Mouse (Mus musculus) liver, embryonic 14.5 days (tissue): Measurements from ENCODE around the gene Rin2. TPM values are rescaled to one million over a fixed set of nuclear protein-coding genes. Genes with fewer than 3 reads are reported as not detected.
"Not testable (repeated sequence)": the region's sequence is repeated elsewhere in the genome, so short reads cannot be mapped to it uniquely, and the experiment has no call there.

Experiments used
- ATAC-seq: fragments of 200-750 bp; cut with Nextera tagmentation; 2 replicates; pipeline ENCODE4 v1.8.0; 2017; ENCODE audit warnings: moderate number of reproducible peaks, mild to moderate bottlenecking, moderate library complexity; ENCODE audit not compliant: insufficient read depth
- DNase-seq, 3 experiments: peaks; one replicate each; pipeline ENCODE4 v3.0.0-alpha.2; 2012 to 2013; ENCODE audit warnings: low read depth in 3 of 3, low spot score in 3 of 3
- H3K27ac ChIP-seq: fragments of 300-500 bp; sonication (generic); 2 replicates; pipeline ENCODE4 v1.5.1; 2014; ENCODE audit warnings: moderate library complexity, mild to moderate bottlenecking, control low read depth, inconsistent platforms
- H3K27me3 ChIP-seq: fragments of 300-500 bp; sonication (generic); 2 replicates; pipeline ENCODE4 v1.6.1; 2014; ENCODE audit warnings: mild to moderate bottlenecking, low read length, moderate library complexity; ENCODE audit not compliant: control insufficient read depth, insufficient read depth
- H3K36me3 ChIP-seq: fragments of 300-500 bp; sonication (generic); replicated peaks from 2 replicates; pipeline ENCODE4 v1.6.1; 2014; ENCODE audit warnings: low read depth; ENCODE audit not compliant: control insufficient read depth, insufficient read depth
- H3K4me1 ChIP-seq, 2 experiments: fragments of 200-500 bp in 1 of 2; fragments of 300-500 bp in 1 of 2; sonication (generic) in 1 of 2; replicated peaks; 2 replicates each; pipeline ENCODE4 v1.6.1; 2012 to 2014; ENCODE audit warnings: antibody characterized with exemption in 1 of 2, inconsistent platforms in 1 of 2, low read length in 1 of 2; ENCODE audit not compliant: control insufficient read depth in 2 of 2, insufficient read depth in 2 of 2
- H3K4me2 ChIP-seq: fragments of 300-500 bp; sonication (generic); 2 replicates; pipeline ENCODE4 v1.6.1; 2014; ENCODE audit warnings: low read depth, mild to moderate bottlenecking, control low read depth, moderate library complexity
- H3K4me3 ChIP-seq, 2 experiments: fragments of 200-500 bp in 1 of 2; fragments of 300-500 bp in 1 of 2; sonication (generic) in 1 of 2; 2 replicates each; pipeline ENCODE4 v1.5.1; 2012 to 2014; ENCODE audit warnings: low read depth in 2 of 2, low read length in 2 of 2, mild to moderate bottlenecking in 2 of 2, control low read depth in 1 of 2, inconsistent platforms in 1 of 2, moderate library complexity in 1 of 2; ENCODE audit not compliant: insufficient read depth in 1 of 2
- H3K9ac ChIP-seq: fragments of 300-500 bp; sonication (generic); replicated peaks from 2 replicates; pipeline ENCODE4 v1.6.1; 2014; ENCODE audit warnings: mild to moderate bottlenecking, control low read depth, moderate library complexity
- H3K9me3 ChIP-seq: fragments of 300-500 bp; sonication (generic); 2 replicates; pipeline ENCODE4 v1.6.1; 2016; ENCODE audit warnings: low read length, mixed read lengths; ENCODE audit not compliant: control insufficient read depth
- CTCF ChIP-seq: IDR thresholded peaks from 2 replicates; pipeline ENCODE4 v1.5.1; 2016; ENCODE audit warnings: antibody characterized with exemption, low read depth, control low read depth
- EP300 ChIP-seq: IDR thresholded peaks from 2 replicates; pipeline ENCODE4 v1.6.1; 2016; ENCODE audit warnings: antibody characterized with exemption, low read depth
- WGBS: fragments of 180-500 bp; shearing (Covaris S2); extraction: QIAGEN DNeasy Blood & Tissue Kit; methylation state at CpG from one replicate; pipeline ENCODE4 v1.1.7; 2014; ENCODE audit not compliant: insufficient replicate concordance; 5-methylcytosine and 5-hydroxymethylcytosine counted together
- polyA plus RNA-seq, 2 experiments: library from polyadenylated mRNA; depleted of rRNA in 1 of 2; stranded (reverse) in 1 of 2; unstranded in 1 of 2; fragments of >200 nt; fragmentation: Nextera tagmentation in 1 of 2; extraction: Ambion mirVana in 1 of 2; gene quantifications; 2 replicates each; pipeline versions ENCODE4 v1.2.1 to v1.2.3; 2012 to 2014

The Rin2 gene
- polyA plus RNA-seq, 2 experiments = 1.1 to 1.7 TPM

DNA sequence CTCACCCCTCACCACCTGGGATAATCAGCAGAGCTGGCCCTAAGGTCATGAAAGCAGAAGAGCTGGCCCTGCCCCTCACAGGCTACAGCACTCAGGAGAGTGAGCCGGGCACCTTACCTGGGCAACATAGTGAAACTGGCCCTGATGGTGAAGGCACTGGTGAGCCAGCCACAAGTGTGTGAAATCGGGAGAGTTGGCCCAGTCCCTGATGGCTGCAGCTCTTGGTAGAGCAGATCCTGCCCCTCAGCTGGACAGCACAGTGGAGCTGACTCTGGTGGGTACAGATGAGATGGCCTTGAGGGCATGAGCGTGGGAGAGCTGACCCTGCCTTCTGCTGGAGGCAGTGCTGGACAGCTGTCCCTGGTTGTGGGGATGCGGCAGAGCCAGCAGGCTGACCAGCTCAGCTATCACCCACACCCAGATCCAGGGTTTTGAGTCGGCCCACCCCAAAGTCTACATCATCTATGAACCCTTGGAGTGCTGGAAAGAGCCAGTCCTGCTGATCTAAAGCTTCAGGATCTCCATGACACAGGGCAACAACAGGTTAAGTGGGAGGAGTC lies 43.7 kb downstream of the Rin2 start:
- Histone ChIP-seq H3K4me3 (no peak overlapping the region), H3K27me3 (no peaks in the 10 kb centered on the region), H3K4me1 (no peaks in the 10 kb centered on the region), H3K36me3 (no peaks in the 10 kb centered on the region), H3K27ac (no peak overlapping the region), H3K9me3 (no peaks in the 10 kb centered on the region), H3K9ac (no peak overlapping the region), H3K4me2 (no peak overlapping the region)
- ATAC-seq (no peak), DNase-seq (no peak)
- TF ChIP-seq EP300 (no peak), CTCF (no peak)
- WGBS = 57% methylated on average over 5 of the region's 5 CpGs

DNA sequence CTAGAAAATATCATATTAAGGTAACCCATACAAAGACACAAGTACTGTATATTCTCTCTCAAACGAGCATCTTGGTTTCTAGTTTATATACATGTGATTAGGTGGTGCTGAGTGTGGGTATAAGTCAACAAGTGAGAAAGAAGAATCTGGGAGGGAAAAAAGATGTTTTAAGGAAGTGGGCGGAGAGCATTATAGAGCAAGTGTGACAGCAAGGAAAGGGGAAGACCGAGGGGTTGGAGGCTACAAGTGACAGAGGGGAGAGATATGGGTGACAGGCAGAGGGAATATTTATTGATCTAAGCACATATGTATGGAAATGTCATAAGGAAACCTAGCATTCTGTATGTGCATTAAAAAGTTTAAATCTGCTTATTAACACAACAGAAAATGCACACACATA lies 45.1 kb downstream of the Rin2 start:
- H3K36me3 ChIP-seq = no peaks in the 10 kb centered on the region
- H3K4me1 ChIP-seq = no peaks in the 10 kb centered on the region
- no peak for ATAC-seq
- no peaks in the 10 kb centered on the region for H3K9me3 ChIP-seq
- no peak overlapping the region for H3K4me3 ChIP-seq
- no peaks in the 10 kb centered on the region for H3K27me3 ChIP-seq
- WGBS = 13% methylated on average over 3 of the region's 3 CpGs
- DNase-seq = no peak
- H3K9ac ChIP-seq = no peak overlapping the region
- TF ChIP-seq CTCF (no peak), EP300 (no peak)
- H3K4me2 ChIP-seq = no peak overlapping the region
- no peak overlapping the region for H3K27ac ChIP-seq

DNA sequence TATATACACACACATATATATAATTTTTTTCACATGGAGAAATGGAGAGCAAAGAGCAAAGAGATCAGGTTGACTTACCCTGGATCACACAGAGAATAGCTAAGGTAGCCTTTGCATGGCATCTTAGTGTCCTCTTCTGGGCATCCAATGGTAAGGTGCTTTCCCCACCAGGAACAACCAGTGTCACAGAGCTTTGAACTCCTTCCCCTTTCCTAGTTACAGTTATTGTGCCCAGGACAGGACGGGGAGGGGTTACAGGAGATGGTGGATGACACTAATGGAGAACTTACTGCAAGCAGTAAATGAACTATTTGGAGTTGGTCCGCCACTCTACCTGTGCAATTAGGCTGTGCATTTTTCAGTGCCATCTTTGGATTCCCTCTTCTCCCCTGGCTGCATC lies 45.7 kb downstream of the Rin2 start:
- ATAC-seq (no peak), DNase-seq (no peak)
- Histone ChIP-seq H3K9me3 (no peaks in the 10 kb centered on the region), H3K27ac (no peak overlapping the region), H3K36me3 (no peaks in the 10 kb centered on the region), H3K4me3 (no peak overlapping the region), H3K4me2 (no peak overlapping the region), H3K27me3 (no peaks in the 10 kb centered on the region), H3K9ac (no peak overlapping the region), H3K4me1 (no peaks in the 10 kb centered on the region)
- WGBS = 34% methylated on average over 2 of the region's 2 CpGs
- no peak for TF ChIP-seq EP300
- TF ChIP-seq CTCF = no peak

DNA sequence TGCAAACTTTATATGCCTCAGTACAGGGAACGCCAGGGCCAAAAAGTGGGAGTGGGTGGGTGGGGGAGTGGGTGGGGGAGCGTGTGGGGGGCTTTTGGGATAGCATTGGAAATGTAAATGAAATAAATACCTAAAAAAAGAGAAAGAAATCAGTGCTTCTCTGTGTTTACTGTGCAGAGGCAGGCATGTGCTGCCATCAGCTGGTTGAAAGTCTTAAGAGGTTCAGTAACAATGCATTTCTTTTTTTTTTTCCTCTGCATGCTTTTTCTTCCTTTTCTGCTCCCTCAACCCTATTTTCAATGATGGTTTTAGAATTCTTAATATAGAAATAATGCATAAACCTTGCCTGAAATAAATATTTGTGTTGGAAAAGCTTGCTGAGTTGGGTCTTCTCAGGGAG lies 47.3 kb downstream of the Rin2 start:
- 27% methylated on average over 2 of the region's 2 CpGs for WGBS

DNA sequence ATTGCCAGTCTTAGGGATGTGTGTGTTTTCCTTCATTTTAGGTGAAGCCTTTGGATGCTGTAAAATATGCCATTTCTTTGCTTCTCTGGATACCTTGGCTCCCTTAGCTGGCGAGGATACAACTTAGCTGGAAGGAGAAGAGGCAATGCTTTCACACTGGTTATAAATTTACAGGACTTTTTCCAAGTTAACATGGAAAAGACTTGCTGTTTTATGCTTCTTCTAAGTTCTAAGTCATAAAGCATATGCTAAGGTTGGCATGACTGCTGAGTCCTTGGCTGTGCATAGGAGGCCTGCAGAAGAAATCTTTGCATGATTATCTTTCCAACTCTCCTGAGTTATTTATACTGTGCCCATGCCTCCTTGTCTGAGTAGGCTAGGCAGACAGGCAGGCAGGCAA lies 49.3 kb downstream of the Rin2 start:
- Histone ChIP-seq H3K4me2 (no peak overlapping the region), H3K9ac (no peak overlapping the region), H3K27ac (no peak overlapping the region), H3K4me3 (no peak overlapping the region), H3K4me1 (no peaks in the 10 kb centered on the region), H3K36me3 (no peaks in the 10 kb centered on the region), H3K27me3 (no peaks in the 10 kb centered on the region), H3K9me3 (no peaks in the 10 kb centered on the region)
- no peak for ATAC-seq
- 54% methylated on average over 1 of the region's 1 CpGs for WGBS
- DNase-seq = no peak
- TF ChIP-seq CTCF = no peak
- TF ChIP-seq EP300 = no peak

More for the DNA sequence above, 47.3 kb downstream of the Rin2 start:
- not testable (repeated sequence) for H3K4me2 ChIP-seq, H3K4me1 ChIP-seq, H3K9ac ChIP-seq, ATAC-seq, H3K27ac ChIP-seq, H3K36me3 ChIP-seq, H3K4me3 ChIP-seq, DNase-seq, H3K9me3 ChIP-seq, H3K27me3 ChIP-seq

DNA sequence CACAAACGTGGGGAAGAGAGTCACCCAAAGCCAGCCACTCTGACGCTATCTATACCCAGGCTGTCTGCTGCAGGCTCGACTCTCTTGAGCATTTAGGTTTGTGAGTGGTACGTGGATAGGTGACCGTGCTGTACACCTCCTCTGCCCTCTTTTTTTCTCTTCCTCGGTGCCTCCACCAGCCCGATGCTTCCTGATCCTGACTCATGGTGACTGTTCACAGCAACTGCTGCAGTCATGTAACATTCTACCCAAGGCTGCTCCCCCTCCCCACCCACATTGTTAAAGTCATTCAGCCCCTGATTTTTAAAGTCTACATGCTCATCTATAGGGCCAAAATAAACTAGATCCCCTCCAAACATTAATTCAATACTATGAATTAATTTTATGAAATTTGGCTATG lies 54.4 kb downstream of the Rin2 start:
- TF ChIP-seq CTCF (no peak), EP300 (no peak)
- no peak for ATAC-seq
- H3K9ac ChIP-seq = no peak overlapping the region
- H3K27me3 ChIP-seq = no peaks in the 10 kb centered on the region
- no peak overlapping the region for H3K4me3 ChIP-seq
- H3K9me3 ChIP-seq = no peaks in the 10 kb centered on the region
- 47% methylated on average over 7 of the region's 7 CpGs for WGBS
- no peak for DNase-seq
- H3K4me1 ChIP-seq = no peaks in the 10 kb centered on the region
- no peak overlapping the region for H3K27ac ChIP-seq
- H3K36me3 ChIP-seq = no peaks in the 10 kb centered on the region
- H3K4me2 ChIP-seq = no peak overlapping the region
